Mouse (Mus musculus) CH12.LX (cell line): ENCODE measurements at regions not wholly inside any gene's neighbourhood (a gene's known extent, or its start where the extent isn't known, plus 50 kb on each side); places are given as distances from the start of the nearest gene placed in this dataset.

ENCODE experiments used
- DNase-seq: peaks from one replicate; pipeline ENCODE4 v3.0.0-alpha.2; 2013; ENCODE audit errors: extremely low read depth
- H3K27ac ChIP-seq: 2 replicates; pipeline ENCODE4 v1.5.1; 2012; ENCODE audit warnings: low read depth, mild to moderate bottlenecking, control low read depth, moderate library complexity; ENCODE audit not compliant: insufficient read depth
- H3K27me3 ChIP-seq: replicated peaks from 2 replicates; pipeline ENCODE3; 2012; ENCODE audit warnings: inconsistent platforms
- H3K36me3 ChIP-seq, 2 experiments: replicated peaks in 1 of 2; 2 replicates each; pipeline versions ENCODE3 to v1.6.1; 2012; ENCODE audit warnings: inconsistent platforms in 1 of 2, low read length in 1 of 2, mild to moderate bottlenecking in 1 of 2, mixed read lengths in 1 of 2, moderate library complexity in 1 of 2; ENCODE audit not compliant: control insufficient read depth in 1 of 2, insufficient read depth in 1 of 2
- H3K4me1 ChIP-seq, 2 experiments: 2 replicates each; pipeline ENCODE4 v1.6.1; 2012; ENCODE audit warnings: inconsistent platforms in 1 of 2, moderate library complexity in 1 of 2; ENCODE audit not compliant: insufficient read depth in 2 of 2, control insufficient read depth in 1 of 2
- H3K4me2 ChIP-seq: 2 replicates; pipeline ENCODE4 v1.6.1; 2012; ENCODE audit warnings: low read depth, mild to moderate bottlenecking, control low read depth; ENCODE audit not compliant: poor library complexity, insufficient read depth, severe bottlenecking
- H3K4me3 ChIP-seq, 3 experiments: fragments of 150-350 bp in 1 of 3; sonication (generic) in 1 of 3; replicated peaks in 1 of 3; 2 replicates each; pipeline versions ENCODE3 to v1.5.1; 2011 to 2012; ENCODE audit warnings: low read depth in 2 of 3, low read length in 2 of 3, mild to moderate bottlenecking in 2 of 3, moderate library complexity in 2 of 3, control low read depth in 1 of 3, improper control_type of control experiment in 1 of 3, inconsistent platforms in 1 of 3, mixed read lengths in 1 of 3; ENCODE audit not compliant: poor library complexity in 1 of 3
- H3K79me2 ChIP-seq: replicated peaks from 2 replicates; pipeline ENCODE4 v1.6.1; 2012; ENCODE audit warnings: mild to moderate bottlenecking, moderate library complexity; ENCODE audit not compliant: control insufficient read depth, poor library complexity, insufficient read depth, severe bottlenecking; ENCODE audit errors: extremely low read depth
- H3K9ac ChIP-seq: 2 replicates; pipeline ENCODE4 v1.6.1; 2012; ENCODE audit warnings: low read depth, mild to moderate bottlenecking, control low read depth, moderate library complexity; ENCODE audit not compliant: insufficient read depth
- H3K9me3 ChIP-seq: replicated peaks from 2 replicates; pipeline ENCODE3; 2012; ENCODE audit warnings: low read length, inconsistent platforms, mixed read lengths
- CHD1 ChIP-seq: IDR thresholded peaks from 2 replicates; pipeline ENCODE4 v1.6.1; 2012; ENCODE audit warnings: low read depth, low read length, improper control_type of control experiment, inconsistent platforms
- CHD2 ChIP-seq: IDR thresholded peaks from 2 replicates; pipeline ENCODE4 v1.6.1; 2011; ENCODE audit warnings: low read length, improper control_type of control experiment
- CTCF ChIP-seq, 2 experiments: IDR thresholded peaks in 1 of 2; conservative IDR thresholded peaks in 1 of 2; 2 replicates each; pipeline ENCODE4 v1.5.1; 2011 to 2012; ENCODE audit warnings: low read depth in 2 of 2, low read length in 2 of 2, improper control_type of control experiment in 1 of 2, inconsistent platforms in 1 of 2, mild to moderate bottlenecking in 1 of 2, moderate library complexity in 1 of 2
- E2F4 ChIP-seq: IDR thresholded peaks from 2 replicates; pipeline ENCODE4 v1.6.1; 2011; ENCODE audit warnings: low read depth, low read length, improper control_type of control experiment; ENCODE audit not compliant: insufficient replicate concordance
- EP300 ChIP-seq: IDR thresholded peaks from 2 replicates; pipeline ENCODE4 v1.6.1; 2011; ENCODE audit warnings: low read length, improper control_type of control experiment
- GABPA ChIP-seq: IDR thresholded peaks from 2 replicates; pipeline ENCODE4 v1.6.1; 2012; ENCODE audit warnings: low read depth, low read length, improper control_type of control experiment, inconsistent platforms; ENCODE audit not compliant: insufficient replicate concordance
- IRF4 ChIP-seq: IDR thresholded peaks from 2 replicates; pipeline ENCODE4 v1.6.1; 2014; ENCODE audit warnings: low read depth, mild to moderate bottlenecking, inconsistent platforms, low read length, improper control_type of control experiment
- JUN ChIP-seq: IDR thresholded peaks from 2 replicates; pipeline ENCODE4 v1.6.1; 2011; ENCODE audit warnings: low read depth, mild to moderate bottlenecking, low read length, improper control_type of control experiment, moderate library complexity; ENCODE audit not compliant: insufficient read depth
- JUND ChIP-seq: conservative IDR thresholded peaks from 2 replicates; pipeline ENCODE4 v1.6.1; 2011; ENCODE audit warnings: low read depth, low read length, improper control_type of control experiment
- KAT2A ChIP-seq: IDR thresholded peaks from 2 replicates; pipeline ENCODE4 v1.6.1; 2012; ENCODE audit warnings: low read length, improper control_type of control experiment, inconsistent platforms; ENCODE audit not compliant: insufficient replicate concordance
- MAFK ChIP-seq: IDR thresholded peaks from 2 replicates; pipeline ENCODE4 v1.6.1; 2011; ENCODE audit warnings: low read length, improper control_type of control experiment; ENCODE audit not compliant: insufficient replicate concordance
- MAX ChIP-seq: IDR thresholded peaks from 2 replicates; pipeline ENCODE4 v1.6.1; 2011; ENCODE audit warnings: low read length, improper control_type of control experiment
- MAZ ChIP-seq: IDR thresholded peaks from 2 replicates; pipeline ENCODE4 v1.6.1; 2012; ENCODE audit warnings: low read depth, mild to moderate bottlenecking, inconsistent platforms, low read length, improper control_type of control experiment, moderate library complexity
- MEF2A ChIP-seq: IDR thresholded peaks from 2 replicates; pipeline ENCODE4 v1.6.1; 2014; ENCODE audit warnings: low read depth, mild to moderate bottlenecking, inconsistent platforms, low read length, improper control_type of control experiment, borderline replicate concordance
- MXI1 ChIP-seq: IDR thresholded peaks from 2 replicates; pipeline ENCODE4 v1.6.1; 2011; ENCODE audit warnings: mild to moderate bottlenecking, low read depth, low read length, improper control_type of control experiment
- MYC ChIP-seq: IDR thresholded peaks from 2 replicates; pipeline ENCODE4 v1.6.1; 2011; ENCODE audit warnings: low read depth, mild to moderate bottlenecking, improper control_type of control experiment, low read length
- NELFE ChIP-seq: IDR thresholded peaks from 2 replicates; pipeline ENCODE4 v1.6.1; 2011; ENCODE audit warnings: low read depth, low read length, improper control_type of control experiment
- NRF1 ChIP-seq: IDR thresholded peaks from 2 replicates; pipeline ENCODE4 v1.6.1; 2014; ENCODE audit warnings: low read depth, mild to moderate bottlenecking, inconsistent platforms, low read length, improper control_type of control experiment, moderate library complexity
- PAX5 ChIP-seq: IDR thresholded peaks from 2 replicates; pipeline ENCODE4 v1.6.1; 2012; ENCODE audit warnings: low read length, inconsistent platforms, mixed read lengths
- POLR2A ChIP-seq: IDR thresholded peaks from 2 replicates; pipeline ENCODE4 v1.6.1; 2011; ENCODE audit warnings: low read depth, mild to moderate bottlenecking, improper control_type of control experiment, low read length
- RAD21 ChIP-seq: IDR thresholded peaks from 2 replicates; pipeline ENCODE4 v1.6.1; 2011; ENCODE audit warnings: low read depth, mild to moderate bottlenecking, low read length, improper control_type of control experiment, moderate library complexity
- SIN3A ChIP-seq: IDR thresholded peaks from 2 replicates; pipeline ENCODE4 v1.6.1; 2012; ENCODE audit warnings: low read length, improper control_type of control experiment, inconsistent platforms
- SMC3 ChIP-seq: IDR thresholded peaks from 2 replicates; pipeline ENCODE4 v1.6.1; 2011; ENCODE audit warnings: low read depth, low read length, improper control_type of control experiment
- TCF12 ChIP-seq: IDR thresholded peaks from 2 replicates; pipeline ENCODE4 v1.6.1; 2014; ENCODE audit warnings: low read depth, mild to moderate bottlenecking, inconsistent platforms, low read length, improper control_type of control experiment
- UBTF ChIP-seq: IDR thresholded peaks from 2 replicates; pipeline ENCODE4 v1.6.1; 2012; ENCODE audit warnings: low read depth, mild to moderate bottlenecking, inconsistent platforms, low read length, improper control_type of control experiment, moderate library complexity
- USF2 ChIP-seq: conservative IDR thresholded peaks from 2 replicates; pipeline ENCODE4 v1.6.1; 2011; ENCODE audit warnings: low read depth, low read length, improper control_type of control experiment
- ZC3H11A ChIP-seq: IDR thresholded peaks from 2 replicates; pipeline ENCODE4 v1.6.1; 2012; ENCODE audit warnings: low read depth, mild to moderate bottlenecking, inconsistent platforms, low read length, improper control_type of control experiment
- ZKSCAN1 ChIP-seq: IDR thresholded peaks from 2 replicates; pipeline ENCODE4 v1.6.1; 2012; ENCODE audit warnings: low read depth, inconsistent platforms, low read length, improper control_type of control experiment, borderline replicate concordance
- ZMIZ1 ChIP-seq: IDR thresholded peaks from 2 replicates; pipeline ENCODE4 v1.6.1; 2012; ENCODE audit warnings: low read depth, mild to moderate bottlenecking, inconsistent platforms, low read length, improper control_type of control experiment
- ZNF384 ChIP-seq: IDR thresholded peaks from 2 replicates; pipeline ENCODE4 v1.6.1; 2012; ENCODE audit warnings: low read depth, low read length, improper control_type of control experiment, inconsistent platforms
- dilution Hi-C: fragments of 300-500 bp; cut with MboI; formaldehyde crosslinking; loops from 2 replicates; pipeline ENCODE4 v1.14.3; 2020; ENCODE audit warnings: low sequenced_read_pairs; ENCODE audit not compliant: extremely low pct_unique_long_range_greater_than_20kb, extremely low pct_ligation_motif_present
- in situ Hi-C: fragments of 300-500 bp; cut with MboI; formaldehyde crosslinking; loops from 3 replicates; pipeline ENCODE4 v1.14.3; 2019; ENCODE audit warnings: low sequenced_read_pairs, low pct_ligation_motif_present, low pct_unique_long_range_greater_than_20kb, mixed read lengths

DNA sequence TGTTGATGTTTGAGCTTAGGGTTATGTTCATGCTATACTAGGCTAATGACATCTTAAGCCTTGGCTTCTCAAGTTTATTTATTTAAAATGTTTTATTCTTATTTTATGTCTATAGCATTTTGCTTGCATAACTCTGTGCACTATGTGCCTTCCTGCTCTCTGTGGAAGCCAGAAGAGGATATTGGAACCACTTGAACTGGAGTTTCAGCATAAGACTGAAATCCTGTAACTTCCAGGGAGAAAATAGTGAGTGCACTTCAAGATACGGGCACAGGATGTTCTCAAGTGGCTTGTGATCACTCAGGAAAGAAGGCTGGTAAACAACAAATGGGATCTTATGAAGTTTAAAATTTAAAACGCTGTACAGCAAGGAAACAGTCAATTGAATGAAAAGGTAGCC is 257.0 kb upstream of the Gm10131 start:
- no peaks in the 10 kb centered on the region for H3K4me1 ChIP-seq
- no peak overlapping the region for H3K4me2 ChIP-seq
- H3K79me2 ChIP-seq, result no peaks in the 10 kb centered on the region
- TF ChIP-seq GABPA, result no peak
- no peak for TF ChIP-seq ZMIZ1
- no peak for TF ChIP-seq ZNF384
- TF ChIP-seq UBTF, result no peak
- no peak for TF ChIP-seq PAX5
- TF ChIP-seq SMC3, result no peak
- no peak for TF ChIP-seq JUN
- TF ChIP-seq CTCF (conservative IDR thresholded peaks at IDR 0.05 in 1 of 2, IDR thresholded peaks at IDR 0.05 in 1 of 2; ENCODE audit: low read depth in 2 of 2, low read length in 2 of 2), result no peak
- TF ChIP-seq POLR2A, result no peak
- no peak for TF ChIP-seq USF2
- no peak for TF ChIP-seq NELFE
- TF ChIP-seq KAT2A, result no peak
- TF ChIP-seq CHD1, result no peak
- no peak for TF ChIP-seq RAD21
- TF ChIP-seq TCF12, result no peak
- no peak for TF ChIP-seq MAZ
- no peak for TF ChIP-seq IRF4
- no peak for TF ChIP-seq MEF2A
- H3K27me3 ChIP-seq, result no peaks in the 10 kb centered on the region
- dilution Hi-C loops (no loop called here), in situ Hi-C loops (no loop called here)
- no peaks in the 10 kb centered on the region for H3K9me3 ChIP-seq
- no peaks in the 10 kb centered on the region for H3K36me3 ChIP-seq
- DNase-seq, result no peak
- no peak overlapping the region for H3K4me3 ChIP-seq
- no peak overlapping the region for H3K9ac ChIP-seq
- H3K27ac ChIP-seq, result no peak overlapping the region

DNA sequence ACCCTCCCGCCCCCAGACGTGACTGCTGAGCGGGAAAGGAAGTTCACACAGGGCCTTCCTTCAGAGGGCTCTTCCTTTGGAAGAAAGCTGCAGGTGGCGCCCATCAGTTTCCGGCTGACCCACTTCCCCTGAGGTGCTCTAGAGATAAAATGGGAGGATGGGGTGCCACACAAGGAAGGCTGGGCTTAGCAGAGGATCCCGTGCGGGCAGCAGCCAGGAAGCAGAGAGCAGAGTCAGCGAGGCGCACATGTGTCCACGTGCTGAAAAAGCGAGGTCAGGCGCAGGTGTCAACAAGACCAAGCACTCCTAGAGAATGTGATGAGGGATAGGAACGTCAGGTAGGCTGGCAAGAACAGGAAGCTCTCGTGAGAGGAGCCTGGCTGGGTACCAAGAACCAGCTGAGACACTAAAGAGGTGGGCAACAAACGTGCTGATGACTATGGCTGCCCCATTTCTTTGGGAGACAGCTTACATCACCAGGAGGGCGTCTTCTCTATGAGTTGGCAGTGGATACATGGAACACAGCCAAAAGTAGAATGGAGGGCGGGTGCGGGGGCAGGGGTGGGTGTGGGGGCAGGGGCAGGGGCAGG is 253.0 kb upstream of the Gm10131 start:
- Histone ChIP-seq H3K36me3 (no peaks in the 10 kb centered on the region), H3K4me2 (no peak overlapping the region), H3K4me3 (no peak overlapping the region), H3K9me3 (no peaks in the 10 kb centered on the region)
- TF ChIP-seq RAD21 (no peak), MAX (no peak), ZNF384 (no peak), IRF4 (no peak), KAT2A (no peak), NELFE (no peak), CHD2 (no peak), ZC3H11A (no peak), POLR2A (no peak), MYC (no peak), EP300 (no peak), SIN3A (no peak), E2F4 (no peak), JUND (no peak), CHD1 (no peak), NRF1 (no peak), UBTF (no peak), MAFK (no peak), MXI1 (no peak), ZKSCAN1 (no peak)
- TF ChIP-seq, all 38 proteins: peak for 0
- Histone ChIP-seq H3K4me1 (no peaks in the 10 kb centered on the region), H3K9ac (no peak overlapping the region), H3K27ac (no peak overlapping the region), H3K27me3 (no peaks in the 10 kb centered on the region), H3K79me2 (no peaks in the 10 kb centered on the region)
- no peak for DNase-seq
- dilution Hi-C loops, result no loop called here
- in situ Hi-C loops, result no loop called here
